Mouse (Mus musculus) hindbrain, embryonic 13.5 days (tissue): Measurements from ENCODE around the gene Srsf2. TPM values are rescaled to one million over a fixed set of nuclear protein-coding genes. Genes with fewer than 3 reads are reported as not detected.

Experiments used
- ATAC-seq: fragments of 200-750 bp; cut with Nextera tagmentation; 2 replicates; pipeline ENCODE4 v1.8.0; 2017; ENCODE audit warnings: moderate TSS enrichment; ENCODE audit not compliant: low FRiP score
- H3K27ac ChIP-seq: fragments of 300-500 bp; sonication (generic); 2 replicates; pipeline ENCODE4 v1.5.1; 2015; ENCODE audit warnings: inconsistent platforms, mild to moderate bottlenecking, moderate library complexity
- H3K27me3 ChIP-seq: fragments of 300-500 bp; sonication (generic); 2 replicates; pipeline ENCODE4 v1.6.1; 2015; ENCODE audit warnings: mild to moderate bottlenecking, inconsistent platforms
- H3K36me3 ChIP-seq: fragments of 300-500 bp; sonication (generic); 2 replicates; pipeline ENCODE4 v1.6.1; 2015; ENCODE audit warnings: mild to moderate bottlenecking, inconsistent platforms
- H3K4me1 ChIP-seq: fragments of 300-500 bp; sonication (generic); replicated peaks from 2 replicates; pipeline ENCODE4 v1.6.1; 2015; ENCODE audit warnings: inconsistent platforms
- H3K4me2 ChIP-seq: fragments of 300-500 bp; sonication (generic); 2 replicates; pipeline ENCODE4 v1.6.1; 2015; ENCODE audit warnings: inconsistent platforms, mild to moderate bottlenecking, moderate library complexity
- H3K4me3 ChIP-seq: fragments of 300-500 bp; sonication (generic); 2 replicates; pipeline ENCODE4 v1.5.1; 2015; ENCODE audit warnings: mild to moderate bottlenecking, inconsistent platforms
- H3K9ac ChIP-seq: fragments of 300-500 bp; sonication (generic); 2 replicates; pipeline ENCODE4 v1.6.1; 2015; ENCODE audit warnings: mild to moderate bottlenecking, inconsistent platforms
- H3K9me3 ChIP-seq: fragments of 300-500 bp; sonication (generic); 2 replicates; pipeline ENCODE4 v1.6.1; 2016; ENCODE audit warnings: inconsistent platforms
- WGBS: fragments of 180-500 bp; shearing (Covaris S2); methylation state at CpG from one replicate; pipeline ENCODE4 v1.1.7; 2015; 5-methylcytosine and 5-hydroxymethylcytosine counted together
- polyA plus RNA-seq: library from polyadenylated mRNA; unstranded; fragments of >200 nt; fragmentation: Nextera tagmentation; extraction: Ambion mirVana; gene quantifications from 2 replicates; pipeline ENCODE4 v1.2.1, GENCODE M21; 2015

The Srsf2 gene
- polyA plus RNA-seq, 1 experiment from 2014 or later, result 588 TPM

- Histone ChIP-seq H3K4me3 (peak overlapping the region; percentile 27), H3K4me1 (peaks cover 84% of the 10 kb centered on the region), H3K36me3 (no peaks in the 10 kb centered on the region), H3K27ac (peak overlapping the region; percentile 100), H3K27me3 (no peaks in the 10 kb centered on the region), H3K4me2 (peak overlapping the region; percentile 59), H3K9me3 (no peaks in the 10 kb centered on the region), H3K9ac (peak overlapping the region; percentile 75)
- peak; percentile 93 for ATAC-seq
- 3% methylated on average over 32 of the region's 32 CpGs for WGBS
Observed at GRCm38 (mm10) chr11:116810983-116811901, 41.7 kb downstream of the Srsf2 start.

GRCm38 (mm10) chr11:116810528-116810927 lies 42.4 kb downstream of the Srsf2 start:
- no peaks in the 10 kb centered on the region for H3K9me3 ChIP-seq
- 28% methylated on average over 11 of the region's 11 CpGs for WGBS
- no peak overlapping the region for H3K4me3 ChIP-seq
- peaks cover 80% of the 10 kb centered on the region for H3K4me1 ChIP-seq
- peak overlapping the region; percentile 59 for H3K4me2 ChIP-seq
- peak overlapping the region; percentile 100 for H3K27ac ChIP-seq
- no peaks in the 10 kb centered on the region for H3K36me3 ChIP-seq
- peak; percentile 21; the same call in 1 of the 2 replicates for ATAC-seq
- H3K9ac ChIP-seq, result peak overlapping the region; percentile 75
- H3K27me3 ChIP-seq, result no peaks in the 10 kb centered on the region

GRCm38 (mm10) chr11:116809520-116809919 lies 43.4 kb downstream of the Srsf2 start:
- peak overlapping the region; percentile 100 for H3K27ac ChIP-seq
- H3K4me2 ChIP-seq, result no peak overlapping the region
- H3K9ac ChIP-seq, result peak overlapping the region; percentile 60
- H3K4me3 ChIP-seq, result no peak overlapping the region
- H3K4me1 ChIP-seq, result peaks cover 70% of the 10 kb centered on the region
- no peaks in the 10 kb centered on the region for H3K36me3 ChIP-seq
- WGBS, result 77% methylated on average over 8 of the region's 8 CpGs
- no peaks in the 10 kb centered on the region for H3K27me3 ChIP-seq
- no peaks in the 10 kb centered on the region for H3K9me3 ChIP-seq
- ATAC-seq, result no peak

- no peak overlapping the region for H3K4me2 ChIP-seq
- ATAC-seq, result no peak
- H3K36me3 ChIP-seq, result no peaks in the 10 kb centered on the region; the same call in 1 of the 2 replicates
- 75% methylated on average over 11 of the region's 11 CpGs for WGBS
- no peak overlapping the region for H3K4me3 ChIP-seq
- no peaks in the 10 kb centered on the region for H3K27me3 ChIP-seq
- H3K4me1 ChIP-seq, result peaks cover 64% of the 10 kb centered on the region
- peak overlapping the region; percentile 100 for H3K27ac ChIP-seq
- H3K9ac ChIP-seq, result peak overlapping the region; percentile 60; the same call in 1 of the 2 replicates
- H3K9me3 ChIP-seq, result no peaks in the 10 kb centered on the region
Observed at GRCm38 (mm10) chr11:116808811-116809395, 44.0 kb downstream of the Srsf2 start.

- no peak for ATAC-seq
- H3K4me1 ChIP-seq, result peaks cover 56% of the 10 kb centered on the region
- 28% methylated on average over 7 of the region's 7 CpGs for WGBS
- no peaks in the 10 kb centered on the region; the same call in 1 of the 2 replicates for H3K36me3 ChIP-seq
- H3K27me3 ChIP-seq, result no peaks in the 10 kb centered on the region
- peak overlapping the region; percentile 69 for H3K27ac ChIP-seq
- H3K9me3 ChIP-seq, result no peaks in the 10 kb centered on the region
- no peak overlapping the region for H3K4me3 ChIP-seq
- peak overlapping the region; percentile 49; the same call in 1 of the 2 replicates for H3K9ac ChIP-seq
- H3K4me2 ChIP-seq, result no peak overlapping the region
Observed at GRCm38 (mm10) chr11:116807938-116808606, 44.8 kb downstream of the Srsf2 start.

- no peak for ATAC-seq
- Histone ChIP-seq H3K4me1 (peaks cover 50% of the 10 kb centered on the region), H3K9me3 (no peaks in the 10 kb centered on the region), H3K36me3 (peaks cover 5% of the 10 kb centered on the region), H3K9ac (0 out of 2 replicates have a peak overlapping the region, but pooled peaks have one; percentile 13), H3K4me2 (no peak overlapping the region), H3K27ac (peak overlapping the region; percentile 69; the same call in 1 of the 2 replicates), H3K4me3 (no peak overlapping the region), H3K27me3 (no peaks in the 10 kb centered on the region)
- 77% methylated on average over 3 of the region's 3 CpGs for WGBS
Observed at GRCm38 (mm10) chr11:116807526-116807925, 45.4 kb downstream of the Srsf2 start.

- no peaks in the 10 kb centered on the region for H3K27me3 ChIP-seq
- H3K9me3 ChIP-seq, result no peaks in the 10 kb centered on the region
- WGBS, result 64% methylated on average over 7 of the region's 7 CpGs
- peaks cover 6% of the 10 kb centered on the region for H3K36me3 ChIP-seq
- H3K4me1 ChIP-seq, result peaks cover 46% of the 10 kb centered on the region
- no peak overlapping the region for H3K9ac ChIP-seq
- ATAC-seq, result no peak
- no peak overlapping the region for H3K4me3 ChIP-seq
- no peak overlapping the region for H3K4me2 ChIP-seq
- no peak overlapping the region for H3K27ac ChIP-seq
Observed at GRCm38 (mm10) chr11:116807116-116807515, 45.8 kb downstream of the Srsf2 start.

GRCm38 (mm10) chr11:116806136-116807071 lies 46.5 kb downstream of the Srsf2 start:
- H3K9ac ChIP-seq, result no peak overlapping the region
- H3K27me3 ChIP-seq, result no peaks in the 10 kb centered on the region
- peaks cover 40% of the 10 kb centered on the region for H3K4me1 ChIP-seq
- peaks cover 6% of the 10 kb centered on the region for H3K36me3 ChIP-seq
- H3K4me3 ChIP-seq, result no peak overlapping the region
- peak overlapping the region; percentile 35; the same call in 1 of the 2 replicates for H3K27ac ChIP-seq
- no peak overlapping the region for H3K4me2 ChIP-seq
- 83% methylated on average over 15 of the region's 15 CpGs for WGBS
- no peak for ATAC-seq
- H3K9me3 ChIP-seq, result no peaks in the 10 kb centered on the region

GRCm38 (mm10) chr11:116802709-116803108 lies 50.2 kb downstream of the Srsf2 start:
- peaks cover 6% of the 10 kb centered on the region for H3K36me3 ChIP-seq
- no peak overlapping the region for H3K4me2 ChIP-seq
- no peak overlapping the region for H3K27ac ChIP-seq
- H3K4me1 ChIP-seq, result peaks cover 8% of the 10 kb centered on the region
- no peaks in the 10 kb centered on the region for H3K9me3 ChIP-seq
- no peak overlapping the region for H3K9ac ChIP-seq
- no peak for ATAC-seq
- no peak overlapping the region for H3K4me3 ChIP-seq
- H3K27me3 ChIP-seq, result no peaks in the 10 kb centered on the region
- 91% methylated on average over 5 of the region's 5 CpGs for WGBS

- 75% methylated on average over 5 of the region's 5 CpGs for WGBS
- H3K27me3 ChIP-seq, result no peaks in the 10 kb centered on the region
- H3K4me1 ChIP-seq, result peaks cover under 1% of the 10 kb centered on the region
- no peak overlapping the region for H3K4me3 ChIP-seq
- H3K9me3 ChIP-seq, result no peaks in the 10 kb centered on the region
- no peak for ATAC-seq
- H3K9ac ChIP-seq, result no peak overlapping the region
- peaks cover 6% of the 10 kb centered on the region for H3K36me3 ChIP-seq
- no peak overlapping the region for H3K4me2 ChIP-seq
- H3K27ac ChIP-seq, result no peak overlapping the region
Observed at GRCm38 (mm10) chr11:116801106-116801505, 51.8 kb downstream of the Srsf2 start.
